Mouse (Mus musculus): ENCODE results near the gene Sema4b.

DNA sequence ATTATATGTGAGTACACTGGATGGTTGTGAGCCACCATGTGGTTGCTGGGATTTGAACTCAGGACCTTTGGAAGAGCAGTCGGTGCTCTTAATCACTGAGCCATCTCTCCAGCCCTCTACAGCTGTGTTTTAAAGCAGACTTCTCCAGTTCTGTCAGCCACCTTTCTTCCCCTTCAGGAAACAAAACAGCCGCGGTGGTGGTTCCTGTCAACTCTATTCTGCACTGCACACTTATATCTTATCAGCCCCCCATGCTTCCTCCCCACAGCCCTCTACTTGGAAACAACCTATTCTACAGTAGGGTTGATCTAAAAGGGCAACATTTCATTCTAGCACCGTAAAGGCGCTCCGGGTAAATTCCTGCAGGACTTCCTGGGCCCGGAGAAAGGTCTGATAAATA is 60.2 kb downstream of the Sema4b start:
- TF ChIP-seq EP300 (IDR thresholded peaks at IDR 0.05) (no peak), CTCF (IDR thresholded peaks at IDR 0.05) (no peak)
